Mouse (Mus musculus) testis, adult 2 months (tissue): ENCODE data around the gene Capg. TPM values are rescaled to one million over a fixed set of nuclear protein-coding genes. Genes with fewer than 3 reads are reported as not detected.
"Not testable (repeated sequence)": the region's sequence is repeated elsewhere in the genome, so short reads cannot be mapped to it uniquely, and the experiment has no call there.

Experiments used
- H3K27ac ChIP-seq: fragments of 200-500 bp; 2 replicates; pipeline ENCODE4 v1.5.1; 2012; ENCODE audit warnings: low read depth, low read length; ENCODE audit not compliant: control insufficient read depth, insufficient read depth
- H3K27me3 ChIP-seq: fragments of 200-500 bp; 2 replicates; pipeline ENCODE4 v1.6.1; 2012; ENCODE audit warnings: mild to moderate bottlenecking, low read length, moderate library complexity; ENCODE audit not compliant: control insufficient read depth, insufficient read depth
- H3K36me3 ChIP-seq: fragments of 200-500 bp; 2 replicates; pipeline ENCODE4 v1.6.1; 2012; ENCODE audit warnings: mild to moderate bottlenecking, low read length; ENCODE audit not compliant: control insufficient read depth, insufficient read depth
- H3K4me1 ChIP-seq: fragments of 200-500 bp; 2 replicates; pipeline ENCODE4 v1.6.1; 2012; ENCODE audit warnings: low read length; ENCODE audit not compliant: control insufficient read depth, insufficient read depth
- H3K4me3 ChIP-seq: fragments of 200-500 bp; 2 replicates; pipeline ENCODE4 v1.5.1; 2012; ENCODE audit warnings: low read depth, mild to moderate bottlenecking, low read length, moderate library complexity, mixed read lengths; ENCODE audit not compliant: control insufficient read depth
- CTCF ChIP-seq: fragments of 200-500 bp; IDR thresholded peaks from 2 replicates; pipeline ENCODE4 v1.5.1; 2012; ENCODE audit warnings: low read depth, mild to moderate bottlenecking, inconsistent platforms, low read length, moderate library complexity; ENCODE audit not compliant: control insufficient read depth, insufficient read depth, insufficient replicate concordance
- POLR2A ChIP-seq: fragments of 200-500 bp; IDR thresholded peaks from 2 replicates; pipeline ENCODE4 v1.6.1; 2012; ENCODE audit warnings: low read depth, mild to moderate bottlenecking, inconsistent platforms, low read length, moderate library complexity; ENCODE audit not compliant: control insufficient read depth
- polyA plus RNA-seq: library from polyadenylated mRNA; depleted of rRNA; stranded (reverse); fragments of >200 nt; gene quantifications from 2 replicates; pipeline ENCODE4 v1.2.3, GENCODE M21; 2012

Capg gene
- polyA plus RNA-seq, 1 experiment: 1.3 TPM

GRCm38 (mm10) chr6:72520904-72521303 lies 23.3 kb upstream of the Capg start:
- H3K4me1 ChIP-seq: peaks cover 23% of the 10 kb centered on the region
- H3K27me3 ChIP-seq: no peaks in the 10 kb centered on the region
- H3K4me3 ChIP-seq: peak overlapping the region; percentile 84
- H3K27ac ChIP-seq: no peak overlapping the region
- H3K36me3 ChIP-seq: no peaks in the 10 kb centered on the region
- no peak for TF ChIP-seq POLR2A
- TF ChIP-seq CTCF: no peak

GRCm38 (mm10) chr6:72521607-72522006 lies 22.6 kb upstream of the Capg start, which contains the start of gene Sh2d6:
Sh2d6 (minus strand) TSS chr6:72521707.
- H3K36me3 ChIP-seq: no peaks in the 10 kb centered on the region
- H3K27me3 ChIP-seq: no peaks in the 10 kb centered on the region
- no peak for TF ChIP-seq POLR2A
- TF ChIP-seq CTCF: no peak
- peaks cover 23% of the 10 kb centered on the region for H3K4me1 ChIP-seq
- no peak within 1 kb of the TSS for H3K27ac ChIP-seq
- peak within 1 kb of the TSS; percentile 84 for H3K4me3 ChIP-seq

- no peaks in the 10 kb centered on the region for H3K27me3 ChIP-seq
- H3K4me1 ChIP-seq: peaks cover 23% of the 10 kb centered on the region
- TF ChIP-seq POLR2A: no peak
- no peak for TF ChIP-seq CTCF
- H3K4me3 ChIP-seq: no peak overlapping the region
- no peaks in the 10 kb centered on the region for H3K36me3 ChIP-seq
- H3K27ac ChIP-seq: no peak overlapping the region
Observed at GRCm38 (mm10) chr6:72522288-72522687, 21.9 kb upstream of the Capg start.

- Histone ChIP-seq H3K36me3 (no peaks in the 10 kb centered on the region), H3K4me1 (peaks cover 23% of the 10 kb centered on the region), H3K27me3 (no peaks in the 10 kb centered on the region), H3K4me3 (no peak overlapping the region), H3K27ac (no peak overlapping the region)
- TF ChIP-seq CTCF (no peak), POLR2A (no peak)
Observed at GRCm38 (mm10) chr6:72523222-72523621, 21.0 kb upstream of the Capg start.

- Histone ChIP-seq H3K36me3 (no peaks in the 10 kb centered on the region), H3K27me3 (no peaks in the 10 kb centered on the region), H3K27ac (no peak overlapping the region), H3K4me3 (no peak overlapping the region), H3K4me1 (peaks cover 17% of the 10 kb centered on the region)
- TF ChIP-seq CTCF (no peak), POLR2A (no peak)
Observed at GRCm38 (mm10) chr6:72524160-72524559, 20.0 kb upstream of the Capg start.

- no peaks in the 10 kb centered on the region for H3K36me3 ChIP-seq
- no peaks in the 10 kb centered on the region for H3K4me1 ChIP-seq
- H3K4me3 ChIP-seq: no peak overlapping the region
- H3K27me3 ChIP-seq: no peaks in the 10 kb centered on the region
- H3K27ac ChIP-seq: peak overlapping the region; percentile 32; the same call in 1 of the 2 replicates
- TF ChIP-seq POLR2A: no peak
- TF ChIP-seq CTCF: no peak
Observed at GRCm38 (mm10) chr6:72527070-72527469, 17.1 kb upstream of the Capg start.

- no peaks in the 10 kb centered on the region for H3K27me3 ChIP-seq
- TF ChIP-seq CTCF (no peak), POLR2A (0 out of 2 replicates have a peak, but pooled peaks have one; percentile 22)
- H3K4me1 ChIP-seq: no peaks in the 10 kb centered on the region
- H3K4me3 ChIP-seq: no peak overlapping the region
- H3K36me3 ChIP-seq: no peaks in the 10 kb centered on the region
- peak overlapping the region; percentile 47 for H3K27ac ChIP-seq
Observed at GRCm38 (mm10) chr6:72528410-72529151, 15.6 kb upstream of the Capg start.

GRCm38 (mm10) chr6:72532580-72532979 lies 11.6 kb upstream of the Capg start:
- Histone ChIP-seq H3K4me3 (no peak overlapping the region), H3K4me1 (peaks cover 3% of the 10 kb centered on the region; the same call in 1 of the 2 replicates), H3K27ac (no peak overlapping the region), H3K36me3 (no peaks in the 10 kb centered on the region), H3K27me3 (no peaks in the 10 kb centered on the region)
- TF ChIP-seq CTCF (no peak), POLR2A (no peak)

- H3K27ac ChIP-seq, H3K4me1 ChIP-seq, H3K27me3 ChIP-seq, H3K4me3 ChIP-seq, H3K36me3 ChIP-seq: not testable (repeated sequence)
Observed at GRCm38 (mm10) chr6:72533555-72533954, 10.6 kb upstream of the Capg start.
